Mouse (Mus musculus) ES-E14 (cell line): ENCODE measurements at regions not wholly inside any gene's neighbourhood (a gene's known extent, or its start where the extent isn't known, plus 50 kb on each side); places are given as distances from the start of the nearest gene placed in this dataset.

Experiments
- DNase-seq: peaks from one replicate; pipeline ENCODE4 v3.0.0-alpha.2; 2013; ENCODE audit warnings: low read depth, low spot score
- H3K27ac ChIP-seq: 2 replicates; pipeline ENCODE4 v1.5.1; 2012; ENCODE audit warnings: low read depth, mild to moderate bottlenecking, low read length, moderate library complexity, mixed read lengths; ENCODE audit not compliant: poor library complexity, insufficient read depth, severe bottlenecking
- H3K36me3 ChIP-seq: 2 replicates; pipeline ENCODE4 v1.6.1; 2012; ENCODE audit warnings: mild to moderate bottlenecking, low read length, moderate library complexity, mixed read lengths; ENCODE audit not compliant: control insufficient read depth, poor library complexity, insufficient read depth, severe bottlenecking
- H3K4me1 ChIP-seq, 2 experiments: fragments of 150-350 bp in 1 of 2; sonication (generic) in 1 of 2; 2 replicates each; pipeline ENCODE4 v1.6.1; 2012; ENCODE audit warnings: low read length in 2 of 2, mild to moderate bottlenecking in 1 of 2, mixed read lengths in 1 of 2; ENCODE audit not compliant: control insufficient read depth in 2 of 2, insufficient read depth in 2 of 2, poor library complexity in 1 of 2
- H3K4me3 ChIP-seq, 2 experiments: fragments of 150-350 bp in 1 of 2; sonication (generic) in 1 of 2; 2 replicates each; pipeline ENCODE4 v1.5.1; 2012; ENCODE audit warnings: low read length in 2 of 2, low read depth in 1 of 2, mild to moderate bottlenecking in 1 of 2, mixed read lengths in 1 of 2; ENCODE audit not compliant: insufficient read depth in 1 of 2, poor library complexity in 1 of 2, severe bottlenecking in 1 of 2
- H3K9ac ChIP-seq: 2 replicates; pipeline ENCODE4 v1.6.1; 2012; ENCODE audit warnings: low read depth, mild to moderate bottlenecking, low read length, mixed read lengths; ENCODE audit not compliant: poor library complexity, insufficient read depth, severe bottlenecking
- H3K9me3 ChIP-seq: fragments of 150-350 bp; sonication (generic); 2 replicates; pipeline ENCODE4 v1.6.1; 2012; ENCODE audit warnings: low read depth, mild to moderate bottlenecking, low read length; ENCODE audit not compliant: control insufficient read depth, insufficient read depth
- CHD2 ChIP-seq: IDR thresholded peaks from 2 replicates; pipeline ENCODE4 v1.6.1; 2014; ENCODE audit warnings: mild to moderate bottlenecking, low read depth, low read length, inconsistent platforms
- HCFC1 ChIP-seq: IDR thresholded peaks from 2 replicates; pipeline ENCODE4 v1.6.1; 2012; ENCODE audit warnings: low read length, inconsistent platforms, borderline replicate concordance; ENCODE audit not compliant: insufficient read depth
- MAFK ChIP-seq: IDR thresholded peaks from 2 replicates; pipeline ENCODE4 v1.6.1; 2014; ENCODE audit warnings: mild to moderate bottlenecking, low read depth, low read length, inconsistent platforms; ENCODE audit not compliant: insufficient read depth
- ZC3H11A ChIP-seq: IDR thresholded peaks from 2 replicates; pipeline ENCODE4 v1.6.1; 2012; ENCODE audit warnings: low read depth, mild to moderate bottlenecking, inconsistent platforms, low read length, borderline replicate concordance
- ZNF384 ChIP-seq: IDR thresholded peaks from 2 replicates; pipeline ENCODE4 v1.6.1; 2012; ENCODE audit warnings: low read depth, low read length, inconsistent platforms
- in situ Hi-C, 2 experiments: fragments of 600-800 bp; cut with MboI; formaldehyde crosslinking; loops; one replicate each; pipeline ENCODE4 v1.15.1; 2025; ENCODE audit warnings: low sequenced_read_pairs in 2 of 2, inconsistent platforms in 1 of 2; ENCODE audit not compliant: unreplicated experiment in 2 of 2

DNA sequence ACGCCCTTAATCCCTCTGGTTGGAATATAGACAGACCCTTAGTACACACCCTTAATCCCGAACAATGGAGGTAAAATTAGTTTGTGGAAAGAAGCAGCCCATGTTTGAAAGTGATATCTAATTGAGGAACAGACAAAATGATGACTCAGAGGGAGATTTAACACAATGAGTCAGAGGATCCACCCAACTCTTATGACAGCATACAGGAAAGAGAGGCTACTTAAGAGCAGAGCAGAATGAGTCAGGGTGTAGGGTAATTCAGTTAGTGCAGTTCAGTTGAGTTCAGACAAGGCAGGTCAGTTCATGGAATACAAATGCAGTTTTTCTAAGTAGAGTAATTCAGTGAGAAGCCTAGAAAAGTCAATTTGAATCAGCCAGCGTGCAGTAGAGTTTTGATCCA lies 382.6 kb downstream of the Fat4 start:
- Histone ChIP-seq H3K36me3 (no peaks in the 10 kb centered on the region), H3K27ac (no peak overlapping the region), H3K9me3 (no peaks in the 10 kb centered on the region), H3K9ac (no peak overlapping the region), H3K4me3 (no peak overlapping the region), H3K4me1 (no peaks in the 10 kb centered on the region)
- no peak for DNase-seq
- in situ Hi-C loops = no loop called here
- TF ChIP-seq HCFC1 = no peak
- no peak for TF ChIP-seq CHD2
- TF ChIP-seq ZNF384 = no peak
- TF ChIP-seq ZC3H11A = no peak
- TF ChIP-seq MAFK = no peak

DNA sequence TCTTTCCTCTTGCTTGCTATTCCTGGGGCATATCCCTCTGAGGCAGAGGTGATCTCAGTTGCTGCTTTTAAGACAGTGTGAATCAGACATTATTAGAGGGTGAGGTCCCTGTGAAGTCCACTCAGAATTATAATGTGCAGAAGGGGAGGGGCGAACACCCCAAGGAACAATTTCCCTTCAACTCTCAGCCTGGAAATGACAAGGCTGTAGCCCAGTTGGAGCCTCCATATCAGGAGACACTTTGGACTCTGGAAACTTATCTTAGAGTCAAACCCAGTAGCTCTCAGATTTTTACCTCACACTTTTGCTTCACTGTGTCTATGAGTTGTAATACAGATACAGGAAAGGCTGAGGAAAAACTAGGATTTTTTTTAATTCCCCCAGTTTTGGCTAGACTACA lies 385.9 kb downstream of the Fat4 start:
- H3K4me3 ChIP-seq = no peak overlapping the region
- H3K9ac ChIP-seq = no peak overlapping the region
- no peaks in the 10 kb centered on the region for H3K4me1 ChIP-seq
- H3K36me3 ChIP-seq = no peaks in the 10 kb centered on the region
- in situ Hi-C loops = no loop called here
- TF ChIP-seq MAFK = no peak
- TF ChIP-seq HCFC1 = no peak
- no peak for TF ChIP-seq CHD2
- TF ChIP-seq ZC3H11A = no peak
- TF ChIP-seq ZNF384 = no peak
- no peaks in the 10 kb centered on the region for H3K9me3 ChIP-seq
- DNase-seq = no peak
- H3K27ac ChIP-seq = no peak overlapping the region

DNA sequence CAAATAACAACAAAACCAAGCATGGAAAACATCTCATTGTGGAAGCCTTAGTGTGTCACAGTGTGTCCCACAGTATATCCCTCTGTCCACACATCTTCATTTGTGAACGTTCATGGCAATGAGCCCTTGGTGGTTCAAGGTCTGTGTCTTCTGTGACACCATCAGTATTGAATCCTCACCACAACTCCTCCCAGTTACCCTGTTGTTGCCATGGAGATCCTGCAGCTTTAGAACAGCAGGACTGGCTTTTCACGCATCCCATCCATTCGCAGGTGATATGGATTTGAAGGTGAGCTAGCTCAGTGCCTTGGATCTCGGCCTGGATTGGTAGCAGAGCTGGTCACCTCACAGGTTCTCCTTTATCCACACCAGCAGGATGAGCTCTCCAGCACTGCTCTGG lies 390.2 kb downstream of the Fat4 start:
- no peak for DNase-seq
- H3K36me3 ChIP-seq = no peaks in the 10 kb centered on the region
- H3K27ac ChIP-seq = no peak overlapping the region
- in situ Hi-C loops = no loop called here
- H3K9me3 ChIP-seq = no peaks in the 10 kb centered on the region
- no peaks in the 10 kb centered on the region for H3K4me1 ChIP-seq
- no peak overlapping the region for H3K4me3 ChIP-seq
- H3K9ac ChIP-seq = no peak overlapping the region
- TF ChIP-seq CHD2 (no peak), HCFC1 (no peak), ZC3H11A (no peak), MAFK (no peak)

DNA sequence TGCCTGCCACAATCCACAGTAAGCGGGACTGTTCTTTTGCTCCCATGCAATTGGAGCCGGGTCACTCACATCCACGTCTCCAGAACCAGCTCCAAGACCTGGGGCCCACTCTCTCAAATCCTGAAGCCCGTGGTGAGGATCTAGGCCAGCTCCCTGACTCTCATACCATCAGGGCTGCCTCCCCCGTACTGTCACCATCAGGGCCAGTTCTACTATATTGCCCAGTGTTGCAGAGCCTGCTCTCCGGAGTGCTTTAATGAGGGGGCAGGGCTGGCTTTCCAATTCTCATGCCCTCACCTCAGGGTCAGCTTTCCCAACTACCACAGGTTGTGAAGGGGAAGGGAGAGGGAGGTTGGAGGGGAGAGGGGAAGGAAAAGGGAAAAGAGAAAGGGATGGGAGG lies 390.6 kb downstream of the Fat4 start:
- Histone ChIP-seq H3K9ac (no peak overlapping the region), H3K36me3 (no peaks in the 10 kb centered on the region), H3K4me3 (no peak overlapping the region), H3K4me1 (no peaks in the 10 kb centered on the region), H3K9me3 (no peaks in the 10 kb centered on the region), H3K27ac (no peak overlapping the region)
- DNase-seq = no peak
- in situ Hi-C loops = no loop called here
- TF ChIP-seq MAFK (no peak), ZNF384 (no peak), ZC3H11A (no peak), HCFC1 (no peak), CHD2 (no peak)

DNA sequence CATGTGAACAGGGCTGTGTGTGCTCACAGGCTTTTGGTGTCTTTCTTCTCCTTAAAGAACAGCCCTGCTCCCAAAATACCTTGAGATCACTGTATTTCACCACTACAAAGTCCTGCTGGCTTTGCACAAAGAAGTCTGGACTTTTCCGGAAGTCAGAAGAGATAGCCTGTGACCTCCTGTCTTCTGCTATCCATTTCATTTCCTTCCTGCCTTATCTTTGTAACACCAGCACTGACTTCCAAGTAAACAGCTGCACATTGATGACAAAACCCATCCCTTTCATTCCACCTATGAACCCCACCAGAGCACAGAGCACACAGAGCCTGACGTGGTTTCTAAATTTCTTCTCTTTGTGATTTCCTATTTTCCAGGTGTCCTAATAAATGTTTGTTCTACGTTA lies 408.5 kb downstream of the Fat4 start:
- no peak overlapping the region for H3K27ac ChIP-seq
- no peaks in the 10 kb centered on the region for H3K4me1 ChIP-seq
- no peaks in the 10 kb centered on the region for H3K9me3 ChIP-seq
- no peak overlapping the region for H3K4me3 ChIP-seq
- TF ChIP-seq ZC3H11A (no peak), HCFC1 (no peak), MAFK (no peak), CHD2 (no peak), ZNF384 (no peak)
- H3K36me3 ChIP-seq = no peaks in the 10 kb centered on the region
- DNase-seq = no peak
- no peak overlapping the region for H3K9ac ChIP-seq
- in situ Hi-C loops = no loop called here
